Mouse (Mus musculus): ENCODE measurements around the gene Rnf216. TPM values are rescaled to one million over a fixed set of nuclear protein-coding genes. Genes with fewer than 3 reads are reported as not detected.

Gene Rnf216
- polyA plus RNA-seq, 1 experiment from 2014 or later = 37.3 TPM

- Histone ChIP-seq H3K4me2 (replicated peaks) (no peak overlapping the region), H3K9ac (replicated peaks) (no peak overlapping the region), H3K4me3 (no peak overlapping the region), H3K4me1 (no peaks in the 10 kb centered on the region), H3K27me3 (no peaks in the 10 kb centered on the region), H3K9me3 (no peaks in the 10 kb centered on the region), H3K36me3 (0 out of 2 replicates have a peak, but pooled peaks cover 11% of the 10 kb centered on the region), H3K27ac (replicated peaks) (no peak overlapping the region)
- no peak for ATAC-seq (replicated peaks)
- WGBS = 92% methylated on average over 2 of the region's 2 CpGs
These were observed 118.0 kb downstream of the Rnf216 start for GRCm38 (mm10) chr5:142994746-142995145.

GRCm38 (mm10) chr5:142989167-142989566 is 123.6 kb downstream of the Rnf216 start:
- Histone ChIP-seq H3K27ac (replicated peaks) (no peak overlapping the region), H3K36me3 (0 out of 2 replicates have a peak, but pooled peaks cover 11% of the 10 kb centered on the region), H3K4me1 (no peaks in the 10 kb centered on the region), H3K4me3 (no peak overlapping the region), H3K4me2 (replicated peaks) (no peak overlapping the region), H3K27me3 (no peaks in the 10 kb centered on the region), H3K9me3 (no peaks in the 10 kb centered on the region), H3K9ac (replicated peaks) (no peak overlapping the region)
- ATAC-seq (replicated peaks) = no peak
- WGBS = 95% methylated on average over 3 of the region's 3 CpGs

GRCm38 (mm10) chr5:142988520-142988919 is 124.3 kb downstream of the Rnf216 start:
- H3K4me2 ChIP-seq (replicated peaks) = no peak overlapping the region
- H3K9ac ChIP-seq (replicated peaks) = no peak overlapping the region
- H3K36me3 ChIP-seq = 0 out of 2 replicates have a peak, but pooled peaks cover 10% of the 10 kb centered on the region
- H3K27me3 ChIP-seq = no peaks in the 10 kb centered on the region
- no peaks in the 10 kb centered on the region for H3K9me3 ChIP-seq
- ATAC-seq (replicated peaks) = no peak
- H3K4me3 ChIP-seq = no peak overlapping the region
- H3K27ac ChIP-seq (replicated peaks) = no peak overlapping the region
- no peaks in the 10 kb centered on the region for H3K4me1 ChIP-seq
- WGBS = 67% methylated on average over 5 of the region's 5 CpGs

GRCm38 (mm10) chr5:142984271-142984670 is 128.5 kb downstream of the Rnf216 start:
- no peaks in the 10 kb centered on the region for H3K27me3 ChIP-seq
- no peaks in the 10 kb centered on the region for H3K4me1 ChIP-seq
- no peak overlapping the region for H3K27ac ChIP-seq (replicated peaks)
- H3K9me3 ChIP-seq = no peaks in the 10 kb centered on the region
- no peak overlapping the region for H3K9ac ChIP-seq (replicated peaks)
- ATAC-seq (replicated peaks) = no peak
- 88% methylated on average over 10 of the region's 10 CpGs for whole genome bisulfite sequencing
- H3K4me2 ChIP-seq (replicated peaks) = no peak overlapping the region
- no peak overlapping the region for H3K4me3 ChIP-seq
- no peaks in the 10 kb centered on the region for H3K36me3 ChIP-seq

GRCm38 (mm10) chr5:142983174-142983573 is 129.6 kb downstream of the Rnf216 start:
- WGBS = 72% methylated on average over 8 of the region's 8 CpGs
- H3K36me3 ChIP-seq = no peaks in the 10 kb centered on the region
- no peak for ATAC-seq (replicated peaks)
- no peaks in the 10 kb centered on the region for H3K4me1 ChIP-seq
- H3K4me2 ChIP-seq (replicated peaks) = no peak overlapping the region
- H3K9me3 ChIP-seq = no peaks in the 10 kb centered on the region
- no peak overlapping the region for H3K9ac ChIP-seq (replicated peaks)
- no peak overlapping the region for H3K4me3 ChIP-seq
- H3K27me3 ChIP-seq = no peaks in the 10 kb centered on the region
- H3K27ac ChIP-seq (replicated peaks) = no peak overlapping the region

GRCm38 (mm10) chr5:142982046-142982801 is 130.6 kb downstream of the Rnf216 start:
- no peak overlapping the region for H3K9ac ChIP-seq (replicated peaks)
- H3K4me2 ChIP-seq (replicated peaks) = no peak overlapping the region
- H3K27ac ChIP-seq (replicated peaks) = no peak overlapping the region
- no peaks in the 10 kb centered on the region for H3K9me3 ChIP-seq
- H3K27me3 ChIP-seq = no peaks in the 10 kb centered on the region
- H3K36me3 ChIP-seq = no peaks in the 10 kb centered on the region
- H3K4me1 ChIP-seq = 0 out of 2 replicates have a peak, but pooled peaks cover 4% of the 10 kb centered on the region
- ATAC-seq (replicated peaks) = no peak
- no peak overlapping the region for H3K4me3 ChIP-seq
- WGBS = 86% methylated on average over 16 of the region's 16 CpGs

- no peak overlapping the region for H3K4me3 ChIP-seq
- no peak overlapping the region for H3K27ac ChIP-seq (replicated peaks)
- no peak for ATAC-seq (replicated peaks)
- H3K4me2 ChIP-seq (replicated peaks) = no peak overlapping the region
- peaks cover 19% of the 10 kb centered on the region for H3K36me3 ChIP-seq
- WGBS = 66% methylated on average over 5 of the region's 5 CpGs
- H3K9ac ChIP-seq (replicated peaks) = no peak overlapping the region
- no peaks in the 10 kb centered on the region for H3K27me3 ChIP-seq
- H3K9me3 ChIP-seq = no peaks in the 10 kb centered on the region
- H3K4me1 ChIP-seq = peaks cover 27% of the 10 kb centered on the region
These were observed 136.3 kb downstream of the Rnf216 start for GRCm38 (mm10) chr5:142976516-142976915.

- Histone ChIP-seq H3K4me1 (peaks cover 27% of the 10 kb centered on the region), H3K9ac (replicated peaks) (0 out of 2 replicates have a peak overlapping the region, but pooled peaks have one; percentile 11), H3K27me3 (no peaks in the 10 kb centered on the region), H3K4me2 (replicated peaks) (peak overlapping the region; percentile 39), H3K36me3 (peaks cover 38% of the 10 kb centered on the region), H3K9me3 (no peaks in the 10 kb centered on the region), H3K27ac (replicated peaks) (peak overlapping the region; percentile 80), H3K4me3 (peak overlapping the region; percentile 17)
- WGBS = 9% methylated on average over 18 of the region's 18 CpGs
- ATAC-seq (replicated peaks) = peak; percentile 93
These were observed 138.1 kb downstream of the Rnf216 start for GRCm38 (mm10) chr5:142974598-142975121.

GRCm38 (mm10) chr5:142973971-142974370 is 138.8 kb downstream of the Rnf216 start:
- H3K9ac ChIP-seq (replicated peaks) = no peak overlapping the region
- H3K4me2 ChIP-seq (replicated peaks) = no peak overlapping the region
- H3K9me3 ChIP-seq = no peaks in the 10 kb centered on the region
- H3K27ac ChIP-seq (replicated peaks) = peak overlapping the region; percentile 80
- no peak for ATAC-seq (replicated peaks)
- peaks cover 41% of the 10 kb centered on the region for H3K36me3 ChIP-seq
- WGBS = 64% methylated on average over 3 of the region's 3 CpGs
- no peak overlapping the region for H3K4me3 ChIP-seq
- no peaks in the 10 kb centered on the region for H3K27me3 ChIP-seq
- H3K4me1 ChIP-seq = peaks cover 31% of the 10 kb centered on the region

- Histone ChIP-seq H3K4me3 (no peak overlapping the region), H3K9ac (replicated peaks) (no peak overlapping the region), H3K9me3 (no peaks in the 10 kb centered on the region), H3K4me1 (peaks cover 55% of the 10 kb centered on the region), H3K27me3 (no peaks in the 10 kb centered on the region), H3K27ac (replicated peaks) (peak overlapping the region; percentile 60), H3K4me2 (replicated peaks) (no peak overlapping the region), H3K36me3 (peaks cover 51% of the 10 kb centered on the region)
- ATAC-seq (replicated peaks) = no peak
- 71% methylated on average over 14 of the region's 14 CpGs for WGBS
These were observed 144.4 kb downstream of the Rnf216 start for GRCm38 (mm10) chr5:142968411-142968810.

- Histone ChIP-seq H3K4me2 (replicated peaks) (peak overlapping the region; percentile 73), H3K27ac (replicated peaks) (peak overlapping the region; percentile 95), H3K9ac (replicated peaks) (peak overlapping the region; percentile 97), H3K9me3 (no peaks in the 10 kb centered on the region), H3K4me3 (peak overlapping the region; percentile 95), H3K36me3 (peaks cover 14% of the 10 kb centered on the region), H3K4me1 (peaks cover 68% of the 10 kb centered on the region), H3K27me3 (no peaks in the 10 kb centered on the region)
- 49% methylated on average over 6 of the region's 6 CpGs for WGBS
- ATAC-seq (replicated peaks) = no peak
These were observed 148.1 kb downstream of the Rnf216 start for GRCm38 (mm10) chr5:142964650-142965049.

GRCm38 (mm10) chr5:142963705-142964494 is 148.9 kb downstream of the Rnf216 start:
- H3K4me2 ChIP-seq (replicated peaks) = peak overlapping the region; percentile 73
- peaks cover 65% of the 10 kb centered on the region for H3K4me1 ChIP-seq
- peaks cover 11% of the 10 kb centered on the region for H3K36me3 ChIP-seq
- WGBS = 14% methylated on average over 17 of the region's 17 CpGs
- H3K9me3 ChIP-seq = no peaks in the 10 kb centered on the region
- peak overlapping the region; percentile 95 for H3K27ac ChIP-seq (replicated peaks)
- no peaks in the 10 kb centered on the region for H3K27me3 ChIP-seq
- H3K9ac ChIP-seq (replicated peaks) = peak overlapping the region; percentile 97
- peak overlapping the region; percentile 95 for H3K4me3 ChIP-seq
- ATAC-seq (replicated peaks) = no peak

Measured in forebrain, embryonic 15.5 days (tissue).